In the genomic region with DNA sequence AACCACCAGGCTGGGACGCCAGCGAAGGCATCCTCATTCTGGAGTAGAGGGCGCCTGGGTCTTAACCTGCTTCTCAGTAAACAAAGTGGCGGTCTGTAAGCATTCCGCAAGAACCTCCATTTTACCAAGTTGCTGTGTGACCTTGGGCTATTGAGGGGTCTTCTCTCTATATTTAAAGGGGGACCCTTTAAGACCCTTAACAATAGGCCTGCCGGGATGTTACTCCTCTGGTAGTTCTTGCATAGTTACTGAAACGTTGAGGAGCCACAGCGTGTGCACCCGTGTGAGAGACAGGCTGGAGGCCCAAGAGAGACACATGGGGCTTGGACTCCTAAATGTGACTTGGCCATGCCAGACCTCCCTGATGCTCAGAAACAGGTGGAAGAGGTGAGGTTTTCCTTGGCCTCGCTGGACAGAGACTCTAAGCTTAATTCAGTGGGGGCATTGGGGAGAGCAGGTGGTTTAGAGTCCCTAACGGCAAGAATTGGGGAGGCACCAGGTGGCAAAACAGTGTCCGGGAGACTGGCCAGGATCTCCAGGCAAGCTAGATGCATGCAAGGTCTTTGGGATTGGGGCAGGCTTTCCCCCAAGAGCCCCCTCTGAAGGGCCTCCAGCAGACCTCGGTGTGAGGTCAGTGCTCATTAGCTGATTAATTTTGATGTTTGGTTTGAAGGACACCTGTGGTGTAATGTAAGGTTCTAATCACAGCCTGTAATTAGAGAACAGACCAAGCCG, we compare ENCODE assay signal across 8 mouse cellular contexts. TPM values are rescaled to one million over a fixed set of nuclear protein-coding genes. Genes with fewer than 3 reads are reported as not detected.
DNase-seq lines count a peak whose midpoint lies in the region; ATAC-seq lines count a peak whose summit lies in the region.

No protein-coding gene starts in this region.

- no peaks in the 10 kb centered on the region; the same call in 1 of the 2 replicates for H3K27me3 ChIP-seq in lung, embryonic 16.5 days (ENCODE audit: control insufficient read depth, insufficient read depth, low read depth, low read length)
- H3K27me3 ChIP-seq in hindbrain, embryonic 15.5 days = peaks cover 9% of the 10 kb centered on the region; the same call in 1 of the 2 replicates

- H3K9me3 ChIP-seq in lung, embryonic 16.5 days (ENCODE audit: control insufficient read depth, low read length) = no peaks in the 10 kb centered on the region
- no peaks in the 10 kb centered on the region for H3K9me3 ChIP-seq in hindbrain, embryonic 15.5 days

- ATAC-seq in lung, embryonic 16.5 days (ENCODE audit: low read depth) = no peak
- ATAC-seq in hindbrain, embryonic 15.5 days (ENCODE audit: low FRiP score, low read depth) = no peak

- H3K27ac ChIP-seq in lung, embryonic 16.5 days (ENCODE audit: low read length) = no peak overlapping the region; the same call in 1 of the 2 replicates
- H3K27ac ChIP-seq in hindbrain, embryonic 15.5 days (replicated peaks) = peak overlapping the region; percentile 86; the same call in 1 of the 2 replicates

- 0 out of 2 replicates have a peak, but pooled peaks cover 3% of the 10 kb centered on the region for H3K36me3 ChIP-seq in lung, embryonic 16.5 days (ENCODE audit: control insufficient read depth, insufficient read depth, low read length)
- H3K36me3 ChIP-seq in hindbrain, embryonic 15.5 days = no peaks in the 10 kb centered on the region

- H3K9ac ChIP-seq in lung, embryonic 16.5 days (ENCODE audit: low read length) = peak overlapping the region; percentile 88
- H3K9ac ChIP-seq in hindbrain, embryonic 15.5 days = peak overlapping the region; percentile 58

- WGBS in lung, embryonic 16.5 days = 10% methylated on average over 14 of the region's 14 CpGs
- WGBS in hindbrain, embryonic 15.5 days = 5% methylated on average over 14 of the region's 14 CpGs

- no peak for DNase-seq in lung, postnatal 25 days (ENCODE audit: low spot score)
- DNase-seq in cerebellum, postnatal 10 days = peak; percentile 75 to 81
- peak; percentile 42 for DNase-seq in neural tube, embryonic 10.5 days (ENCODE audit: extremely low spot score, low spot score)
- no peak for DNase-seq in urinary bladder, adult 2 months (ENCODE audit: low spot score)
- no peak for DNase-seq in gastrocnemius, postnatal 4 days (ENCODE audit: low spot score in 2 of 2)
- DNase-seq in frontal cortex, postnatal 14 days (ENCODE audit: low spot score in 2 of 2) = no peak

- H3K4me2 ChIP-seq in lung, embryonic 16.5 days (ENCODE audit: low read depth, low read length) = peak overlapping the region; percentile 85
- peak overlapping the region; percentile 88 for H3K4me2 ChIP-seq in hindbrain, embryonic 15.5 days

- peak overlapping the region; percentile 83 for H3K4me3 ChIP-seq in lung, embryonic 16.5 days (ENCODE audit: low read length)
- H3K4me3 ChIP-seq in hindbrain, embryonic 15.5 days = peak overlapping the region; percentile 55

- peaks cover 30% of the 10 kb centered on the region for H3K4me1 ChIP-seq in lung, embryonic 16.5 days (replicated peaks; ENCODE audit: control insufficient read depth, insufficient read depth, low read length)
- peaks cover 36% of the 10 kb centered on the region for H3K4me1 ChIP-seq in hindbrain, embryonic 15.5 days (replicated peaks)

RNA-seq across cellular contexts. Expression of a gene that starts 1.8 kb away (rescaled TPM):
- 195 and 215 TPM in 2 replicates for polyA plus RNA-seq in lung, embryonic 16.5 days (2015; fragmentation: Nextera tagmentation; extraction: Ambion mirVana)
- polyA plus RNA-seq in hindbrain, embryonic 15.5 days (2015; fragmentation: Nextera tagmentation; extraction: Ambion mirVana) = 134 and 149 TPM in 2 replicates
- polyA plus RNA-seq in urinary bladder, adult 2 months (2012; rRNA removed) = 55.1 and 65.1 TPM in 2 replicates
- total RNA-seq in gastrocnemius, postnatal 4 days (2021) = 10 to 100 TPM; 48.5 to 51.3 TPM

RNA-seq across cellular contexts. Expression of a gene that starts 7.5 kb away (rescaled TPM):
- polyA plus RNA-seq in lung, embryonic 16.5 days (2015; fragmentation: Nextera tagmentation; extraction: Ambion mirVana) = 17.6 and 19.1 TPM in 2 replicates
- polyA plus RNA-seq in hindbrain, embryonic 15.5 days (2015; fragmentation: Nextera tagmentation; extraction: Ambion mirVana) = 67.4 and 71.9 TPM in 2 replicates
- 34.8 and 48.7 TPM in 2 replicates for polyA plus RNA-seq in urinary bladder, adult 2 months (2012; rRNA removed)
- 1 to 10 TPM; 5.4 to 7.0 TPM for total RNA-seq in gastrocnemius, postnatal 4 days (2021)

RNA-seq across cellular contexts. Expression of a gene that starts 36.9 kb away (rescaled TPM):
- polyA plus RNA-seq in lung, embryonic 16.5 days (2015; fragmentation: Nextera tagmentation; extraction: Ambion mirVana) = 0.13 and 0.24 TPM in 2 replicates
- 8.7 TPM in 2 replicates for polyA plus RNA-seq in hindbrain, embryonic 15.5 days (2015; fragmentation: Nextera tagmentation; extraction: Ambion mirVana)
- polyA plus RNA-seq in urinary bladder, adult 2 months (2012; rRNA removed) = 0.12 and 0.35 TPM in 2 replicates
- total RNA-seq in gastrocnemius, postnatal 4 days (2021) = under 1 TPM; 0.29 to 0.39 TPM

Comparison
In these comparisons a context has a peak if more than half of its experiments do, and no peak if none do; other contexts are left out.
1. DNase-seq: peak in cerebellum, postnatal 10 days (2 of 2) and neural tube, embryonic 10.5 days (single experiment); none in lung, postnatal 25 days (single experiment), urinary bladder, adult 2 months (single experiment), gastrocnemius, postnatal 4 days (0 of 2) and frontal cortex, postnatal 14 days (0 of 2).